Mouse (Mus musculus): ENCODE measurements around the gene Col11a2. TPM values are rescaled to one million over a fixed set of nuclear protein-coding genes. Genes with fewer than 3 reads are reported as not detected.

Gene Col11a2
- total RNA-seq, 1 experiment from 2014 or later: 2.4 TPM

GRCm38 (mm10) chr17:34035517-34035916 is 3.7 kb upstream of the Col11a2 start:
- ATAC-seq (replicated peaks in 1 of 2; ENCODE audit: insufficient read depth in 1 of 2, low FRiP score in 2 of 2, low TSS enrichment in 1 of 2, low read depth in 1 of 2, poor library complexity in 2 of 2, severe bottlenecking in 2 of 2): no peak

- ATAC-seq (replicated peaks in 1 of 2; ENCODE audit: insufficient read depth in 1 of 2, low FRiP score in 2 of 2, low TSS enrichment in 1 of 2, low read depth in 1 of 2, poor library complexity in 2 of 2, severe bottlenecking in 2 of 2): no peak
These were observed 2.6 kb upstream of the Col11a2 start for GRCm38 (mm10) chr17:34036647-34037046.

DNA sequence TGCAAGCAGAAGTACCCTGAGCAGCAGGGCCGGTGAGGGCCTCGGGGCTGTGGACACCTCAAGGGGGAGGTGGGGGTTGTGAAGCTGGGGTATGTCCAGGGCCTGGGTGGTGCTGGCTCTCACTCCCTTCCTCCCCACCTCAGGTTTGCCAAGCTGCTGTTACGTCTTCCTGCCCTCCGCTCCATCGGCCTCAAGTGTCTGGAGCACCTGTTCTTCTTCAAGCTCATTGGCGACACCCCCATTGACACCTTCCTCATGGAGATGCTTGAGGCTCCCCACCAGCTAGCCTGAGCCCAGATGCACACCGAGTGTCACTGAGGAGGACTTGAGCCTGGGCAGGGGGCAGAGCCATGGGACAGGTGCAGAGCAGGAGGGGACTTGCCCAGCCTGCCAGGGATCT is 2.0 kb upstream of the Col11a2 start:
- no peak for ATAC-seq (replicated peaks in 1 of 2; ENCODE audit: insufficient read depth in 1 of 2, low FRiP score in 2 of 2, low TSS enrichment in 1 of 2, low read depth in 1 of 2, poor library complexity in 2 of 2, severe bottlenecking in 2 of 2)

GRCm38 (mm10) chr17:34038440-34038839 is 797 bp upstream of the Col11a2 start:
- no peak for ATAC-seq (replicated peaks in 1 of 2; ENCODE audit: insufficient read depth in 1 of 2, low FRiP score in 2 of 2, low TSS enrichment in 1 of 2, low read depth in 1 of 2, poor library complexity in 2 of 2, severe bottlenecking in 2 of 2)

GRCm38 (mm10) chr17:34039562-34040450 is 569 bp downstream of the Col11a2 start:
- ATAC-seq (replicated peaks in 1 of 2; ENCODE audit: insufficient read depth in 1 of 2, low FRiP score in 2 of 2, low TSS enrichment in 1 of 2, low read depth in 1 of 2, poor library complexity in 2 of 2, severe bottlenecking in 2 of 2): no peak

DNA sequence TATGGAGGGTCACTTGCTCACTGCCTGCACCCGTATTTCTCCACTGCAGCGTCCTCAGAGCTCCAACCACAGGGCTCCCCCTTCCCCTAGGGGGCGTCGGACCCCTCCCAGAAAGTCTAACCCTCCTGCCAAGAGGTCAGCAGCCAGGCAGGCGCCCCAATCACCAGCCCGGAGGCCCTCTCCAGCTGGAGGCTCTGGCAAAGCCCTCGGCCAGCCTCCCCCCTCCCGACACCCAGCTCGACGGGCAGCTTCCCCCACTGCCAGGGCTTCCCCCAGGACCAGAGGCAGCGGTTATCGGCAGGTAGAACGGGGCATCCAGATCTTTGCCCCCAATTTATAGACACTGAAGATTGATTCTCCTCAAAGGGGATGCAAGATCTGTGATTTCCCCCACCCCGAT is 6.7 kb downstream of the Col11a2 start:
- ATAC-seq (replicated peaks in 1 of 2; ENCODE audit: insufficient read depth in 1 of 2, low FRiP score in 2 of 2, low TSS enrichment in 1 of 2, low read depth in 1 of 2, poor library complexity in 2 of 2, severe bottlenecking in 2 of 2): no peak

DNA sequence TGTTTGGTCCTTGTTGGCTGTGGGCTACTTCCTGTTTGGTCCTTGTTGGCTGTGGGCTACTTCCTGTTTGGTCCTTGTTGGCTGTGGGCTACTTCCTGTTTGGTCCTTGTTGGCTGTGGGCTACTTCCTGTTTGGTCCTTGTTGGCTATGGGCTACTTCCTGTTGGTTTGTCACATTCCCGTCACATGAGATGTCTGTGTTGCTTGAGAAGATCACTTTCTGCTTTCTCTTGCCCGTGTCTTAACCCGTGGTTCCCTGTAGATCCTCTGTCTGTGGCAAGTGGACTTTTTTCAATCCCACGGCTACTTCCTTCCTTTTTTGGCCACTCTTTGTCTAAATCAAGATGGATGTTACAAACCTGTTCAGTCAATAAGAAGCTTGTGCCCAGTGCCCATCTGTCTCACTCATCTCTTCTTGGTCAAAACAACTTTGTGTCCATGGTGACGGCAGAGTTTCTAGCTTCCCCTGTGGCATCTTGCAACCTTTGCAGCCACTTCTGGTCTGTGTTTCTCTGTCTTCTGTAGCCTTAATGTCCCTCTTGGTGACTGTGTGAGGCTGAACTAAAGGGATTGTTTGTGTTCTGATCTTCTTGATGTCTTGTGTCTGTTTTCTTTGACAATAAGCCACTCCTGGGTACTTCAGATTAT is 8.3 kb downstream of the Col11a2 start:
- peak; percentile 42 to 51; a peak in 2 of 4 replicates for ATAC-seq (replicated peaks in 1 of 2; ENCODE audit: insufficient read depth in 1 of 2, low FRiP score in 2 of 2, low TSS enrichment in 1 of 2, low read depth in 1 of 2, poor library complexity in 2 of 2, severe bottlenecking in 2 of 2)

GRCm38 (mm10) chr17:34057224-34057623 is 18.0 kb downstream of the Col11a2 start:
- ATAC-seq (replicated peaks in 1 of 2; ENCODE audit: insufficient read depth in 1 of 2, low FRiP score in 2 of 2, low TSS enrichment in 1 of 2, low read depth in 1 of 2, poor library complexity in 2 of 2, severe bottlenecking in 2 of 2): peak; percentile 34 to 58; a peak in 3 of 4 replicates

- ATAC-seq (replicated peaks in 1 of 2; ENCODE audit: insufficient read depth in 1 of 2, low FRiP score in 2 of 2, low TSS enrichment in 1 of 2, low read depth in 1 of 2, poor library complexity in 2 of 2, severe bottlenecking in 2 of 2): peak; percentile 35 to 62; a peak in 3 of 4 replicates
These were observed 29.6 kb downstream of the Col11a2 start for GRCm38 (mm10) chr17:34068864-34069263.

DNA sequence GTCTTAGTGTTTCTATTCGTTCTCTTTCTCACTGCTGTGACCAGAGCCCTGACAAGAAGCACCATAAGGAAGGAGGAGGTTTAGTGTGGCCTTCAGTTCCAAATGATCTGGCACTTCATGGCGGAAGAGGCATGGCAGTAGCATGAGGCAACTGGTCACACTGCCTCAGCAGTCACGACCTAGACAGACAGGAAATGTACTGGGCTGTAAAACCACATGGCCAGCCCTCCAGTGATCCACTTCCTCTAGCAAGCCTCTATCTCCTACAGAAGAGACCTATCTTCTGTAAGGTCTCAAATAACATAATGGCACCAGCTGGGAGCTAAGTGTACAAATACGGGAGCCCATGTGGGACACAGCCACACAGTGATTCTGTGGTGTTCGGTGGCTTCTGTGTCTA is 32.9 kb downstream of the Col11a2 start:
- ATAC-seq (replicated peaks in 1 of 2; ENCODE audit: insufficient read depth in 1 of 2, low FRiP score in 2 of 2, low TSS enrichment in 1 of 2, low read depth in 1 of 2, poor library complexity in 2 of 2, severe bottlenecking in 2 of 2): peak; percentile 18 to 37; a peak in 2 of 4 replicates

DNA sequence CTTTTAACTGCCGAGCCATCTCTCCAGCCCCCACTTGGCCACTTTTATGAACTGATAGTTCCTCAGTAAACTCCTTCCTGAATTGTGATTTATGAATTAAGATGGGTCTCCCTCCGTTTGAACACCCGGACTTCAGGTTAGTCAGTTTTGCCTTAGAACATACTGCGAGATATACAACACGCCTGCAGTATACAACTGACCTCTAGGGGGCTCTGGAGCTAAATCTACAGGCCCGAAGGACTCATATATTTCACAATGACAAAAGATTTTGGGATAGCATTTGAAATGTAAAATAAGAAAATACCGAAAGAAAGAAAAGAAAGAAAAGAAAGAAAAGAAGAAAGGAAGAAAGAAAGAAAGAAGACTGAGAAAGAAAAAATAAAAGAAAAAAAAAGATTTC is 36.0 kb downstream of the Col11a2 start:
- ATAC-seq (replicated peaks in 1 of 2; ENCODE audit: insufficient read depth in 1 of 2, low FRiP score in 2 of 2, low TSS enrichment in 1 of 2, low read depth in 1 of 2, poor library complexity in 2 of 2, severe bottlenecking in 2 of 2): no peak

DNA sequence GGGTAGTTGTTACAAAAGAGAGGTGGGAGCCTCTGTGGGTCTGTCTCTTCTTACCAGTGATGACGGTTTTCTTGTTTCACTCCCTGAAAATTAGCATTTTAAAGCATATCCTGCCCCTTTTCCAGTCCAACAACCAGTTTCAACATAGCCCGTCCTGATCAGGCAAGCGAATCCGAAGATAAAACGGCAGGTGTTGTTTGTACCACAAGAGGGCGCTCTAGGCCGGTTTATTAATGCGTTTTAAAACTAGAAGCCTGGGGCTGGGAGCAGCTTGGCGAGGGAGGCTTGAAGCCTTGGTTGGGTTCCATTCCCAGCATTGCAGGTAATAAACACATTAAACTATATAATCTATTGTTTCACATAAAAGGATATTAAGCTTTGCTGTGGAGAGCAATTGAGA is 38.3 kb downstream of the Col11a2 start:
- peak; percentile 59 to 64; a peak in 3 of 4 replicates for ATAC-seq (replicated peaks in 1 of 2; ENCODE audit: insufficient read depth in 1 of 2, low FRiP score in 2 of 2, low TSS enrichment in 1 of 2, low read depth in 1 of 2, poor library complexity in 2 of 2, severe bottlenecking in 2 of 2)

- ATAC-seq (replicated peaks in 1 of 2; ENCODE audit: insufficient read depth in 1 of 2, low FRiP score in 2 of 2, low TSS enrichment in 1 of 2, low read depth in 1 of 2, poor library complexity in 2 of 2, severe bottlenecking in 2 of 2): no peak
These were observed 38.9 kb downstream of the Col11a2 start for GRCm38 (mm10) chr17:34078148-34078547.

DNA sequence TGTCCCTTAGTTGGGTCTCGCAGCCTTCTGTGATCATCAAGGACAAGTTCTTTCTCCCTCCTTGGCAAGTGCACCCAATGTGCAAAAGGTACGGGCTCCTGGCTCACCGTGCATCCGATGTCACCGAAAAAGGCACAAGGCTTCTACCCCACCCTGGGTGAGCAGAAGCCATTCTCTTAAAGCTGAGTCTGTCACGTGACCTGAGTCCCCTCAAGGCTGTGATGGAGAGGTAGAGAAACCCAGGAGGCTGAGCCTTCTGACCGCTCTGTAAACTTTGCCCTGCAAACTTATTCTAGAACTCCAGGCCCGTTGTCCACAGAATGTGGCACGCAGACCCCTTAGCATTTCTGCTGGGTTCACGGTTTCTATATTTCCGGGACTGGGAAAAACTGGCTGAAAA is 39.8 kb downstream of the Col11a2 start:
- ATAC-seq (replicated peaks in 1 of 2; ENCODE audit: insufficient read depth in 1 of 2, low FRiP score in 2 of 2, low TSS enrichment in 1 of 2, low read depth in 1 of 2, poor library complexity in 2 of 2, severe bottlenecking in 2 of 2): no peak

DNA sequence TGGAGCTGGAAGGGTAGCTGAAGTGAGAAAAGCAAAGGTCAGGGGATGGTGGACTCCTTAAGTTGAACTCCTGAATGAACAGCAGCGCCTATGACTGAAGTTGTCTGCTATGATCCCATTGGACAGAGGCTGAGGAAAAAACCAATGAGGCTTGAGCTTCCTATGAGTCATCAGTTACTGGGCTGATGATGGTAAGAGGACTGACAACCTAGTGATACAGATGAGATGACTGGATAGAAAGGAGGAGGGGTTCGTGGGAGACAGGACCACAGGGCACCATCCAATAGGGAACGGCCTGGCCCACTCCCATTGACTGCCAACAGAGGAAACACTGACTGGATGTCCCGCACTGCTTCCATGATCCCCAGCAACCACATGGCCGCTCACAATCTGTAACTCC is 40.4 kb downstream of the Col11a2 start:
- peak; percentile 47 to 86; a peak in 3 of 4 replicates for ATAC-seq (replicated peaks in 1 of 2; ENCODE audit: insufficient read depth in 1 of 2, low FRiP score in 2 of 2, low TSS enrichment in 1 of 2, low read depth in 1 of 2, poor library complexity in 2 of 2, severe bottlenecking in 2 of 2)

- ATAC-seq (replicated peaks in 1 of 2; ENCODE audit: insufficient read depth in 1 of 2, low FRiP score in 2 of 2, low TSS enrichment in 1 of 2, low read depth in 1 of 2, poor library complexity in 2 of 2, severe bottlenecking in 2 of 2): no peak
These were observed 43.9 kb downstream of the Col11a2 start for GRCm38 (mm10) chr17:34083104-34083503.

GRCm38 (mm10) chr17:34087386-34087785 is 48.1 kb downstream of the Col11a2 start:
- ATAC-seq (replicated peaks in 1 of 2; ENCODE audit: insufficient read depth in 1 of 2, low FRiP score in 2 of 2, low TSS enrichment in 1 of 2, low read depth in 1 of 2, poor library complexity in 2 of 2, severe bottlenecking in 2 of 2): no peak

DNA sequence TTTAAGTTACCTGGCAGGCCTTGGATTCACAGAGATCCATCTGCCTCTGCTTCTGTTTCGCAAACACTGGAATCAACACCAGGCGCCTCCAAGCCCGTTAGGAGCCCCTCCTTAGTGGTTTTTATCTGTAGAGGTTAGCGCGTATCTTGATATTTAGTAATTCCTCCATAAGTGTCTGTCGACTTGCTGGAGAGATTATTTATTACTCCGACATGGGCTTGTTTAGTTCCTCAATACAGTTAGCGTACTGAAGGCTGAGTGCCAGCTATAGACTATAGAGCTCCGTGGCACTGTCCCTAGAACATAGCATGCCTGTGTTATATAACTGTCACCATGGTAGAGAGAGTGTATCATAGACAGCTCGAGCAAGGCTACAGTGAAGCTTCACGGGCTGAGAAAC is 48.9 kb downstream of the Col11a2 start:
- 0 out of 4 replicates have a peak, but pooled peaks of 1 of the 2 experiments have one; percentile 35 for ATAC-seq (replicated peaks in 1 of 2; ENCODE audit: insufficient read depth in 1 of 2, low FRiP score in 2 of 2, low TSS enrichment in 1 of 2, low read depth in 1 of 2, poor library complexity in 2 of 2, severe bottlenecking in 2 of 2)

All from hematopoietic stem cell, adult 5-6 weeks (primary cell).